Mouse (Mus musculus) forebrain, embryonic 15.5 days (tissue): Measurements from ENCODE around the gene Hspa8. TPM values are rescaled to one million over a fixed set of nuclear protein-coding genes. Genes with fewer than 3 reads are reported as not detected.
"Not testable (repeated sequence)": the region's sequence is repeated elsewhere in the genome, so short reads cannot be mapped to it uniquely, and the experiment has no call there.

Experiments used
- ATAC-seq: fragments of 200-750 bp; cut with Nextera tagmentation; replicated peaks from 2 replicates; pipeline ENCODE4 v1.8.0; 2017; ENCODE audit warnings: mild to moderate bottlenecking, moderate TSS enrichment, moderate library complexity
- H3K27ac ChIP-seq: fragments of 300-500 bp; sonication (generic); replicated peaks from 2 replicates; pipeline ENCODE4 v1.5.1; 2015; ENCODE audit warnings: mild to moderate bottlenecking, inconsistent platforms
- H3K27me3 ChIP-seq: fragments of 300-500 bp; sonication (generic); 2 replicates; pipeline ENCODE4 v1.6.1; 2015; ENCODE audit warnings: inconsistent platforms
- H3K36me3 ChIP-seq: fragments of 300-500 bp; sonication (generic); 2 replicates; pipeline ENCODE4 v1.6.1; 2015; ENCODE audit warnings: mild to moderate bottlenecking, inconsistent platforms
- H3K4me1 ChIP-seq: fragments of 300-500 bp; sonication (generic); 2 replicates; pipeline ENCODE4 v1.6.1; 2015; ENCODE audit warnings: inconsistent platforms
- H3K4me2 ChIP-seq: fragments of 300-500 bp; sonication (generic); replicated peaks from 2 replicates; pipeline ENCODE4 v1.6.1; 2015; ENCODE audit warnings: mild to moderate bottlenecking, inconsistent platforms
- H3K4me3 ChIP-seq: fragments of 300-500 bp; sonication (generic); 2 replicates; pipeline ENCODE4 v1.5.1; 2015; ENCODE audit warnings: mild to moderate bottlenecking, inconsistent platforms
- H3K9ac ChIP-seq: fragments of 300-500 bp; sonication (generic); replicated peaks from 2 replicates; pipeline ENCODE4 v1.6.1; 2015; ENCODE audit warnings: mild to moderate bottlenecking, inconsistent platforms
- H3K9me3 ChIP-seq: fragments of 300-500 bp; sonication (generic); 2 replicates; pipeline ENCODE4 v1.6.1; 2016; ENCODE audit warnings: inconsistent platforms
- WGBS: fragments of 180-500 bp; shearing (Covaris S2); methylation state at CpG from one replicate; pipeline ENCODE4 v1.1.7; 2015; ENCODE audit warnings: mixed read lengths; 5-methylcytosine and 5-hydroxymethylcytosine counted together
- polyA plus RNA-seq: library from polyadenylated mRNA; unstranded; fragments of >200 nt; fragmentation: Nextera tagmentation; extraction: Ambion mirVana; gene quantifications from 2 replicates; pipeline ENCODE4 v1.2.1, GENCODE M21; 2015

Gene Hspa8
- polyA plus RNA-seq, 1 experiment from 2014 or later, result 3,198 TPM

GRCm38 (mm10) chr9:40773142-40773541 lies 27.6 kb upstream of the Hspa8 start:
- not testable (repeated sequence) for ATAC-seq, H3K4me2 ChIP-seq, H3K4me1 ChIP-seq, H3K4me3 ChIP-seq, H3K9ac ChIP-seq, H3K27me3 ChIP-seq, H3K27ac ChIP-seq, H3K9me3 ChIP-seq
- 91% methylated on average over 6 of the region's 6 CpGs for whole genome bisulfite sequencing
- H3K36me3 ChIP-seq, result peaks cover 25% of the 10 kb centered on the region

- Histone ChIP-seq H3K9ac (no peak overlapping the region), H3K4me1 (no peaks in the 10 kb centered on the region), H3K4me2 (no peak overlapping the region), H3K4me3 (no peak overlapping the region), H3K27me3 (no peaks in the 10 kb centered on the region), H3K36me3 (peaks cover 25% of the 10 kb centered on the region), H3K27ac (no peak overlapping the region), H3K9me3 (no peaks in the 10 kb centered on the region)
- no peak for ATAC-seq
- 87% methylated on average over 4 of the region's 4 CpGs for WGBS
Measured at GRCm38 (mm10) chr9:40773869-40774268, 26.9 kb upstream of the Hspa8 start.

GRCm38 (mm10) chr9:40776044-40776443 lies 24.7 kb upstream of the Hspa8 start:
- ATAC-seq, result no peak
- no peaks in the 10 kb centered on the region for H3K4me1 ChIP-seq
- no peaks in the 10 kb centered on the region for H3K9me3 ChIP-seq
- no peaks in the 10 kb centered on the region for H3K27me3 ChIP-seq
- no peak overlapping the region for H3K9ac ChIP-seq
- H3K36me3 ChIP-seq, result peaks cover 25% of the 10 kb centered on the region
- no peak overlapping the region for H3K27ac ChIP-seq
- WGBS, result 55% methylated on average over 1 of the region's 1 CpGs
- no peak overlapping the region for H3K4me2 ChIP-seq
- no peak overlapping the region for H3K4me3 ChIP-seq

- Histone ChIP-seq H3K4me1 (no peaks in the 10 kb centered on the region), H3K27me3 (no peaks in the 10 kb centered on the region), H3K36me3 (peaks cover 25% of the 10 kb centered on the region), H3K9ac (no peak overlapping the region), H3K4me2 (no peak overlapping the region), H3K27ac (no peak overlapping the region), H3K9me3 (no peaks in the 10 kb centered on the region), H3K4me3 (no peak overlapping the region)
- WGBS, result 74% methylated on average over 11 of the region's 11 CpGs
- no peak for ATAC-seq
Measured at GRCm38 (mm10) chr9:40776459-40777248, 24.1 kb upstream of the Hspa8 start.

GRCm38 (mm10) chr9:40780111-40780510 lies 20.7 kb upstream of the Hspa8 start:
- WGBS, result 76% methylated on average over 3 of the region's 3 CpGs
- H3K4me3 ChIP-seq, result no peak overlapping the region
- H3K4me1 ChIP-seq, result peaks cover 14% of the 10 kb centered on the region
- H3K9me3 ChIP-seq, result no peaks in the 10 kb centered on the region
- H3K36me3 ChIP-seq, result peaks cover 11% of the 10 kb centered on the region
- ATAC-seq, result no peak
- no peak overlapping the region for H3K9ac ChIP-seq
- H3K4me2 ChIP-seq, result no peak overlapping the region
- H3K27ac ChIP-seq, result no peak overlapping the region
- H3K27me3 ChIP-seq, result no peaks in the 10 kb centered on the region

DNA sequence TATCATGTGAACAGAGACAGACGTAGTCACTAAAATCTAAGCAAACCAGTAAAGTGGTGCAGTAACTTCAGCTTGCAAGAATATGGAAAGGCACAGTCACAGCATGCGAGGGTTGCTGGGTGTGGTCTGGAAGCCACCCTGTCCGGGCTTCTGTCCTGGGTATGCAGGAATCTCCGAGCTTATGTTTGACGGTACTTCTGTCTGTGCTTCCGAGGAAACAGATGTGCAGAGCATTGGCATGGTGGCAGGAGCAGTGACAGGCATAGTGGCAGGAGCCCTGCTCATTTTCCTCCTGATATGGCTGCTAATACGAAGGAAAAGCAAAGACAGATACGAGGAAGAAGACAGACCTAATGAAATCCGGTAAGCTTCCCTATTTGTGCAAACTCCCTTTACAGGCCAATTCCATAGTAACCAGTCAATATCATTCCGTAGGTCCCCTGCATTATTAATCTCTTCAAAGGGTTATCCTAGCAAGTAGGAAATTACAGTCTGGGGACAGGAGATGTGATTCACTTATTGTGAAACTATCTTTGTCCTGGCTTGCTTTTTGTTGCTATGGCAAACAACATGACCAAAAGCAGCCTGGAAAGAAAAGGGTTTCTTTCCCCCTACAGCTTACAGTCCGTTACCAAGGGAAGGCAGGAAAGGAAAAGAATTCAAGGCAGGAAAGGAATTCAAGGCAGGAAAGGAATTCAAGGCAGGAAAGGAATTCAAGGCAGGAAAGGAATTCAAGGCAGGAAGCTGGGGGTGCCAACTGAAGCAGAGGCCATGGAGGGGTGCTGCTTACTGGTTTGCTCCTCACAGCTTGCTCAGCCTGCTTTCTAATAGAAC lies 19.7 kb upstream of the Hspa8 start:
- peaks cover 10% of the 10 kb centered on the region for H3K36me3 ChIP-seq
- H3K27ac ChIP-seq, result no peak overlapping the region; the same call in 1 of the 2 replicates
- H3K4me2 ChIP-seq, result no peak overlapping the region
- H3K9ac ChIP-seq, result no peak overlapping the region
- ATAC-seq, result no peak
- H3K27me3 ChIP-seq, result no peaks in the 10 kb centered on the region
- H3K9me3 ChIP-seq, result no peaks in the 10 kb centered on the region
- H3K4me1 ChIP-seq, result peaks cover 21% of the 10 kb centered on the region
- WGBS, result 76% methylated on average over 11 of the region's 11 CpGs
- H3K4me3 ChIP-seq, result no peak overlapping the region

DNA sequence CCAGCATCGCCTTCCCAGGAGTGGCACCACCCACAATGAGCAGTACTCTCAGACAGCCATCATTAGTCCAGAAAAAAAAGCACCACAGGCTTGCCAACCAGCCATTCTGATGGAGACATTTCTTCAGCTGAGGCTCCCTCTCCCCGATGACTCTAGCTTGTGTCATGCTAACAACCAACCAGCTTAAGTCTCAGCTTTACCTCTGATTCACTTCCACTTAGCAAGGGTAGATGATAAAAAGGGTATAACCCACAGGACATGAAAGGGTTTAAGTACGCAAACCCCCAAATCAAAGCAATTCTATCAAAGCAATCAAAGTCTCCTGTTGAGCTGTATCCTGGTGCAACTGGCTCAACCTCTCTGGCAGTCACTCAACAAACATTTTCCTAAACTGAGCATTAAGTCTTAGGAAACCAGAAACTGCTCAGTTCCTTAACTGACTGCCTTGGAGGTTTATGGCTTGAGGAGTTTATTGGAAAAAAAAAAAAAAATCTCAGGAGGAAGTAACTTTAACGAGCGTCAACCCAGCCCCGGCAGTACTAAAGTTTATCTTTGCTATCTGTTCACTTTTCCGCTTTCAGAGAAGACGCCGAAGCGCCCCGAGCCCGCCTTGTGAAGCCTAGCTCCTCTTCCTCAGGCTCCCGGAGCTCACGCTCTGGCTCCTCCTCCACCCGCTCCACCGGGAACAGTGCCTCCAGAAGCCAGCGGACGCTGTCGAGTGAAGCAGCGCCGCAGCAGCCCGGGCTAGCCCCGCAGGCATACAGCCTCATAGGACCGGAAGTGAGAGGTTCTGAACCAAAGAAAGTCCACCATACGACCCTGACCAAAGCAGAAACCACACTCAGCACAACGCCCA lies 18.8 kb upstream of the Hspa8 start:
- no peak for ATAC-seq
- Histone ChIP-seq H3K4me3 (no peak overlapping the region), H3K36me3 (peaks cover 10% of the 10 kb centered on the region), H3K9ac (no peak overlapping the region), H3K27ac (no peak overlapping the region; the same call in 1 of the 2 replicates), H3K4me2 (no peak overlapping the region), H3K9me3 (no peaks in the 10 kb centered on the region), H3K27me3 (no peaks in the 10 kb centered on the region), H3K4me1 (peaks cover 21% of the 10 kb centered on the region)
- WGBS, result 28% methylated on average over 26 of the region's 26 CpGs

GRCm38 (mm10) chr9:40783641-40784373 lies 17.0 kb upstream of the Hspa8 start:
- Histone ChIP-seq H3K27me3 (no peaks in the 10 kb centered on the region), H3K27ac (peak overlapping the region; percentile 68), H3K4me3 (no peak overlapping the region), H3K9me3 (no peaks in the 10 kb centered on the region), H3K4me2 (peak overlapping the region; percentile 15; the same call in 1 of the 2 replicates), H3K36me3 (peaks cover 6% of the 10 kb centered on the region; the same call in 1 of the 2 replicates), H3K4me1 (peaks cover 21% of the 10 kb centered on the region), H3K9ac (0 out of 2 replicates have a peak overlapping the region, but pooled peaks have one; percentile 27)
- 0 out of 2 replicates have a peak, but pooled peaks have one; percentile 20 for ATAC-seq
- 8% methylated on average over 13 of the region's 13 CpGs for WGBS

DNA sequence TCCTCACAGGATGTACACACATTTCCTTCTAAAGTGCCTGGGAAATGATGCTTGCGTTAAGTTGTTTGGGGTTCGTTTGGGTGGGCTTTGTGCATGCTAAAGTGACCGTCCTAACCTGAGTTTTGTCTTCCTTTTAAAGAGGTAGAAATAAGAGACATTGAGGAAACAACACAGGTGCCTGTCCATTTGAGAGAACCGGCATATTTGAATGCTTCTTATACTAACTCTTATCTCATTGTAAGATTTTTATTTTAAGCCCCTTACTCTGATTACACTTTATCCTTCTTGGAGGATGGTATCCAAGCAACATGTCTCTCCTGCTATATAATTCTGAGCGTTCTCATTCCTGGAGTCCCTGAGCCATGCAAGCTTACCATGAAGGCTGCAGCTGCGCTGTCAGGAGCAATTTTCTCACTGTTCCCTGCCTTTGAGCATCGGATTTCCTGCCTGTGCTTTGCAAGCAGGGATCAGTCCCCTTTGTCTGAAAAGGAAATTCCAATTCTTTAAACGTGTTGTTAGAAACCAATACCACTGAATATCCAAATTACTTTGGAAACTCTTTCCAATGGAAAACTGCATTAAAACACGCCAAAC lies 16.3 kb upstream of the Hspa8 start:
- H3K36me3 ChIP-seq, result peaks cover 6% of the 10 kb centered on the region; the same call in 1 of the 2 replicates
- H3K9me3 ChIP-seq, result no peaks in the 10 kb centered on the region
- no peaks in the 10 kb centered on the region for H3K27me3 ChIP-seq
- H3K4me2 ChIP-seq, result peak overlapping the region; percentile 15; the same call in 1 of the 2 replicates
- H3K27ac ChIP-seq, result peak overlapping the region; percentile 68
- H3K4me1 ChIP-seq, result peaks cover 21% of the 10 kb centered on the region
- WGBS, result 2% methylated on average over 9 of the region's 9 CpGs
- ATAC-seq, result peak; percentile 84
- H3K9ac ChIP-seq, result peak overlapping the region; percentile 34
- H3K4me3 ChIP-seq, result no peak overlapping the region

- Histone ChIP-seq H3K4me2 (no peak overlapping the region), H3K9ac (no peak overlapping the region), H3K4me1 (peaks cover 21% of the 10 kb centered on the region), H3K4me3 (no peak overlapping the region), H3K36me3 (peaks cover 6% of the 10 kb centered on the region; the same call in 1 of the 2 replicates), H3K27ac (peak overlapping the region; percentile 54), H3K9me3 (no peaks in the 10 kb centered on the region), H3K27me3 (no peaks in the 10 kb centered on the region)
- WGBS, result 40% methylated on average over 6 of the region's 6 CpGs
- ATAC-seq, result no peak
Measured at GRCm38 (mm10) chr9:40785452-40785851, 15.3 kb upstream of the Hspa8 start.

- ATAC-seq, H3K4me2 ChIP-seq, H3K9me3 ChIP-seq, H3K27me3 ChIP-seq, H3K9ac ChIP-seq, H3K36me3 ChIP-seq, H3K4me3 ChIP-seq, H3K27ac ChIP-seq: not testable (repeated sequence)
- peaks cover 21% of the 10 kb centered on the region for H3K4me1 ChIP-seq
- 97% methylated on average over 6 of the region's 6 CpGs for WGBS
Measured at GRCm38 (mm10) chr9:40786820-40787219, 14.0 kb upstream of the Hspa8 start.
